Mouse (Mus musculus) midbrain, embryonic 10.5 days (tissue): ENCODE data around the gene Ptges. TPM values are rescaled to one million over a fixed set of nuclear protein-coding genes. Genes with fewer than 3 reads are reported as not detected.

Experiments
- DNase-seq: peaks from one replicate; pipeline ENCODE4 v3.0.0-alpha.2; 2017; ENCODE audit warnings: low spot score
- H3K27ac ChIP-seq: fragments of 300-500 bp; sonication (generic); replicated peaks from 2 replicates; pipeline ENCODE4 v1.5.1; 2016; ENCODE audit warnings: mild to moderate bottlenecking
- H3K27me3 ChIP-seq: fragments of 300-500 bp; sonication (generic); 2 replicates; pipeline ENCODE4 v1.6.1; 2016; ENCODE audit warnings: low read depth, mild to moderate bottlenecking; ENCODE audit not compliant: poor library complexity, severe bottlenecking
- H3K36me3 ChIP-seq: fragments of 300-500 bp; sonication (generic); 2 replicates; pipeline ENCODE4 v1.6.1; 2016; ENCODE audit warnings: mild to moderate bottlenecking, moderate library complexity
- H3K4me1 ChIP-seq: fragments of 300-500 bp; sonication (generic); 2 replicates; pipeline ENCODE4 v1.6.1; 2016
- H3K4me3 ChIP-seq: fragments of 300-500 bp; sonication (generic); 2 replicates; pipeline ENCODE4 v1.5.1; 2016; ENCODE audit warnings: mild to moderate bottlenecking, moderate library complexity
- H3K9me3 ChIP-seq: fragments of 300-500 bp; sonication (generic); replicated peaks from 2 replicates; pipeline ENCODE4 v1.6.1; 2016; ENCODE audit warnings: mild to moderate bottlenecking
- WGBS: fragments of 180-500 bp; shearing (Covaris S2); methylation state at CpG from one replicate; pipeline ENCODE4 v1.1.7; 2016; 5-methylcytosine and 5-hydroxymethylcytosine counted together
- polyA plus RNA-seq: library from polyadenylated mRNA; unstranded; fragments of >200 nt; fragmentation: Nextera tagmentation; extraction: Ambion mirVana; gene quantifications from 2 replicates; pipeline ENCODE4 v1.2.1, GENCODE M21; 2016

Gene Ptges
- polyA plus RNA-seq, 1 experiment from 2014 or later, result 9.7 TPM

DNA sequence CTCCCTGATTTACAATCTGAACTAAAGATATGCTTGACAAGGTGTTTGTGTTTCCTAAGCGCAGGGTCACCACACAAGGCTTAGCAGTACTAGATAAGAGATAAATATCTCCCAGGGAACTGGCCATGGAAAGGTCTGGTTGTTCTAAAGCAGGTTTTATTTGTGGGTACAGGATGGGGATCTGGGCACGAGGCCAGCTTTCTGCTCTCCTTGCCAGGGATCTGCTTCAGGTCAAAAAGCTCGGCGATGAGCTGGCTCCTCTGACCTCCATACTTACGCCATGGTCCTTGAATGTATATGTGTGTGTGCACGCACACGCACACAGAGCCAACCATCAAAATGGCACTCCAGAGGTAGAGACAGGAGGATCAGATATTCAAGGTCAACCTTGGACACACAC is 24.7 kb downstream of the Ptges start:
- Histone ChIP-seq H3K27ac (no peak overlapping the region), H3K9me3 (no peaks in the 10 kb centered on the region), H3K27me3 (peaks cover 39% of the 10 kb centered on the region), H3K4me3 (no peak overlapping the region), H3K4me1 (peaks cover 29% of the 10 kb centered on the region), H3K36me3 (no peaks in the 10 kb centered on the region)
- DNase-seq, result no peak
- 90% methylated on average over 7 of the region's 7 CpGs for WGBS

DNA sequence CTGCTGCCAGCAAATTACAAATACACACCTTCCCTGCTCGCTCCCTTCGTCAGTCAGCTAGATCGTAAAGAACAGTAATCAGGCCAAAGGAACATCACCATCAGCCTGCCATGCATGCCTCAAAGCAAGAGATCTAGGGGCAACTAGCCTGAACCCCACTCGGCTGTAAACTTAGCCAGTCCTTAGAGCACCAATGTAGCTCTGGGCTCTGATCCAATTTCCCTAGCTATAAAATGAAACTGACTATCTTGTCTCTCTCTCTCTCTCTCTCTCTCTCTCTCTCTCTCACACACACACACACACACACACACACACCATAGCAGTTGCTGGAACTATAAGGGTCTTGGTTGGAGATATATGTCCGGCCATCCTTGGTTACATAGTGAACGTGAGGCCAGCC is 25.4 kb downstream of the Ptges start:
- DNase-seq, result no peak
- no peaks in the 10 kb centered on the region for H3K36me3 ChIP-seq
- peaks cover 39% of the 10 kb centered on the region for H3K27me3 ChIP-seq
- WGBS, result 92% methylated on average over 6 of the region's 6 CpGs
- no peak overlapping the region for H3K4me3 ChIP-seq
- no peaks in the 10 kb centered on the region for H3K9me3 ChIP-seq
- H3K27ac ChIP-seq, result no peak overlapping the region
- peaks cover 29% of the 10 kb centered on the region for H3K4me1 ChIP-seq

DNA sequence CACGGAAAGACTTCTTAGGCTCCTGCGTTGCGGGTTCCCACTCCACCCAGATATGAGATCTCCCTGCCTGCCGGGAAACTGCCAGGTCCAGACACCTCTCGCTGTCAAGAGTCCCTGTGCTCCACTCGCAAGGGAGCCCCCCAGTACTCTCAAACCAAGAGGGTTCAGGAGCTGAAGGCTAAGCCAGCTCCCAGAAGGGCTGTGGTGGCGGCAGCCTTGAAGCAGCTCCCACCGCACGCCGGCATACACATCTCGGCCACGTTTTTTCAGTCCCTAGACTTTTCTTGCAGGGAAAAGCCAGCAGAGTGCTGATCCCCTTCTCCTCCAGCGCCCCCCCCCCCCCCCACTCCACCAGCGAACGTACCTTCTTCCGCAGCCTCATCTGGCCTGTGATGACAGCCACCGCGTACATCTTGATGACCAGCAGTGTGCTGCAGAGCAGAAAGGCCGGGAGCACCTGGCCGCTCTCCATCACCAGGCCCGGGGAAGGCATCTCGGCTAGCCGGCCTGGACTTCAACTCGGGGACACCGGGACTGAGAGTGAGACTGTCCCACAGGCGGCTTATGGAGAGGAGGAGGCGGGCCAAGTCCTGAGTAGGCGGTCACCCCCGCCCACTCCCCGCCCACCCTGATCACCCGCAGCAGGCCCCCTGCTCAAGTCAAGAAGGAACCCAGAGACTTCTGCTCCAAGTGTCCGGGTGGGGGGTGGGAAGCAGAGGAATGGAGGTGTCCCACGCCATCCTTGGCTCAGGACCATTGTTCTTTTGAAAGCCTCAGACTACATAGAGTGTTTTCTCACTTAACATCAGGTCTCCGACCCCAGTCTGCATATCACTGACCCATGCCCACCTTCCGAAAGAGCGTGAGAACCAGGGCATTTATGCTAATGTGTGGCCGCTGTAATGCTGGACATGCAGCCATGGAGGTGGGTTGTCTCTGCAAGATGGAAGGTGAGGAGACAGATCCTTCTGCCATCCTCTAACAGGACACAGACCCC is 26.6 kb downstream of the Ptges start:
- H3K27me3 ChIP-seq, result peaks cover 39% of the 10 kb centered on the region
- H3K9me3 ChIP-seq, result no peaks in the 10 kb centered on the region
- DNase-seq, result peak; percentile 60
- 8% methylated on average over 36 of the region's 37 CpGs for WGBS
- peaks cover 29% of the 10 kb centered on the region for H3K4me1 ChIP-seq
- no peaks in the 10 kb centered on the region for H3K36me3 ChIP-seq
- H3K4me3 ChIP-seq, result peak overlapping the region; percentile 63
- H3K27ac ChIP-seq, result peak overlapping the region; percentile 75

DNA sequence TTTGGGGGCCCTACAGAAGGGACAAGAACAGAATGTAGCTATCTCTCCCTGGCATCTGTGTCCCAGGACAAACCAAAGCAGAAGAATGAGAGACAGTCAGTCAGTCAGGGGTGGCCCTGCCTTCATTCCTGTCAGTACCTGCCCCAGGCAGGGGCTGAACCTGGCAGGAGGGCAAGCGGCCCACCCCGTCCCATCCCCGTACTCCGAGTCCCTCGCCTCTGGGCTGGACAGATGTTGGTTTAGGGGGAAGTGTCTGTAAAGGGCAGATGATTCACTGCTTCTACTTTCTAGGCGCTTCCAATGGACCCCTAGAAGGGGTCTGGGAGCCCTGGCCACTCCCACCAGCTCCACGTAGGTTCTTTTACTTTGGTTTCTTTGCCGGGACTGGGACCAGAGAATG is 27.4 kb downstream of the Ptges start:
- WGBS, result 31% methylated on average over 8 of the region's 8 CpGs
- peak overlapping the region; percentile 63 for H3K4me3 ChIP-seq
- H3K27ac ChIP-seq, result peak overlapping the region; percentile 75
- no peaks in the 10 kb centered on the region for H3K36me3 ChIP-seq
- H3K9me3 ChIP-seq, result no peaks in the 10 kb centered on the region
- no peak for DNase-seq
- peaks cover 35% of the 10 kb centered on the region for H3K4me1 ChIP-seq
- H3K27me3 ChIP-seq, result peaks cover 39% of the 10 kb centered on the region

DNA sequence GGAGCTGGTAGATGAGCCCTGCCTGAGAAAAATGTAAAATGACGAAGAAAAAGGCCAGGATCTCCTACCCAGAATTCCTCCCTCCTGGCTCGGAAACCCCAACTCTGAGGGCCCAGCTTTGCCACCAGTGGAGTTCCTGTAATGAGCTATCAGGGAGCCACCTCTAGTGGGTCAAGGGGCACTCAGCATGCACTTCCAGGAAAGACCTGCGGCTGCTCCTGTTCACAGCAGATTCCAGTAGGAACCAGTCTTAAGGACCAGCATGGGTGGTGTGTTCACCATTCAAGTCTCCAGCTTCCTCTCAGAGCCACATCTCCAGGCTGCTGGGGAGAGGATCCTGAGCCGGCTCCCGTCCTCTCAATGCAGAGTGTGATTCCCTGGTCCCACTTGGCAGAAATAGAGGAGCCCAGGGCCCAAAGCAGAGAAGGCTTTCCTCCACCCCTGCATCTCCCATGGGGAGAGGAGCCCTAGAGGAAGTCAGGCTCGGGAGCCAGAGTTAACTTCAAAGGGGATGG is 28.0 kb downstream of the Ptges start:
- peaks cover 39% of the 10 kb centered on the region for H3K27me3 ChIP-seq
- H3K4me1 ChIP-seq, result peaks cover 40% of the 10 kb centered on the region
- H3K27ac ChIP-seq, result no peak overlapping the region
- H3K36me3 ChIP-seq, result no peaks in the 10 kb centered on the region
- no peaks in the 10 kb centered on the region for H3K9me3 ChIP-seq
- WGBS, result 58% methylated on average over 6 of the region's 6 CpGs
- DNase-seq, result no peak
- peak overlapping the region; percentile 63 for H3K4me3 ChIP-seq

DNA sequence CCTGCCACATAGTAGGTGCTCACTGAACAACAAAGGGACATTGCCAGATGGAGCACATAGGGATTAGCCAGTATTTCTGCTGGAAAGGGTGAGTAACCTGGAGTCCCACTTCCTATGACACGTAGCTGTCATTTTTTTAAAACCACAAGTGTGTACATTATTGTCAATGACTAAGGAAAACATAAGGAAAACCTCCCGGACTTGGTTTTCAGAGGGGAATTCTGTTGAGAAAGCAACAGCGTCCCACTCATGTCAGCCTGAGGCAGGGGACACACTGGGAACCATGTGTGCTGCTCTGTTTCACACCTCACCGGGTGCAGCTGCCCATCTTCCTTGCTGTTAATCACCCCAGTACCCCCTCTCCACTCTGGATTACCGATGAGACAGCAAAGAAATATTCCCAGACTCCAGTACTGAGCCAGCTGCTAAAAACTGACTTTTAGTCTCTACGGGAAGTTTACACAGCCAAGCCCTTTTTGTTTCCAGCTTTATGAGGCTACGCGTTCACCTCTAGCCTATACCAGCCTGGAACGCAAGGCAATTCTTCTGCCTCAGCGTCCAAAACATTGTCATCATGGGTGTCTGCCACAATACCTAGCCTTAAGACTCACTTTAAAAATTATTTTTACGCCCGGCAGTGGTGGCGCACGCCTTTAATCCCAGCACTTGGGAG is 30.1 kb downstream of the Ptges start:
- peaks cover 40% of the 10 kb centered on the region for H3K4me1 ChIP-seq
- no peak overlapping the region for H3K27ac ChIP-seq
- no peak overlapping the region for H3K4me3 ChIP-seq
- H3K9me3 ChIP-seq, result no peaks in the 10 kb centered on the region
- H3K27me3 ChIP-seq, result peaks cover 37% of the 10 kb centered on the region
- WGBS, result 94% methylated on average over 14 of the region's 14 CpGs
- no peaks in the 10 kb centered on the region for H3K36me3 ChIP-seq
- no peak for DNase-seq

DNA sequence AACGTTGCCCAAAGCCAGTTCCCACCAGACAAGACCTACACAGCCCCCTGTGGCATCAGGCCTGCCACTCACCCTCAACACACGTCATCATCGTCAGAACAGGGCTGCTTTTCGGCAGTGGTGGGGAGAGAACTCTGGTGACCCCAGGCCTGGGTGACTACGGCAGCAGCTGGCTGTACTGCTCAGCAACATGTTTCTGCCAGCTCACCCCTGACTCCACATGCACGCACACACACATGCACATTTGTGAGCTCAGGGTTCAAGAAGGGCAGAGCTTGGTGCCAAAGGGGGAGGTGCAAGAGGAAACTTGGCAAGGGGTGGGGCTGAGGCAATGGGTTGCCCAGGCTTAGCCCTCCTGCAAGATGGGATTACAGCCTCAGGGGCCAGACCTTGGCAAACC is 32.4 kb downstream of the Ptges start:
- 51% methylated on average over 6 of the region's 6 CpGs for WGBS
- no peaks in the 10 kb centered on the region for H3K36me3 ChIP-seq
- 0 out of 2 replicates have a peak overlapping the region, but pooled peaks have one; percentile 9 for H3K27ac ChIP-seq
- no peak overlapping the region for H3K4me3 ChIP-seq
- no peaks in the 10 kb centered on the region for H3K9me3 ChIP-seq
- H3K4me1 ChIP-seq, result peaks cover 37% of the 10 kb centered on the region
- peaks cover 16% of the 10 kb centered on the region for H3K27me3 ChIP-seq
- no peak for DNase-seq

DNA sequence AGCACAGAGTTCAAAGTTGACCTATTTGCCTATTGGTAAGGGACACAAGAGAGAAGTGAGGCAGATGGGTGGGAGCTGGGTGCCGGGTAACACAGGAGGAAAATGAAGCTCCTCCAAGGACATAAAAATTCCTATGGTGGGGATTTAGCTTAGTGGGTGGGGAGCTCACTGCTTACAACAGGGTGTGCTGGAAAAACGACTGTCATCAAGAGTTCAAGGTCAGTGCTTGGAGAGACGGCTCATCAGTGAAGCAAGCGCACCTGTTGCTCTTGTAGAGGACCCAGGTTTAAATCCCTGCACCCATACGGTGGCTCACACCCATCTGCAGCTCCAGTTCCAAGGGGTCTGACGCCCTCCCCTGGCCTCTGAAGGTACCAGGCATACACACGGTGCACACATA is 35.7 kb downstream of the Ptges start:
- no peaks in the 10 kb centered on the region for H3K27me3 ChIP-seq
- no peaks in the 10 kb centered on the region for H3K36me3 ChIP-seq
- H3K9me3 ChIP-seq, result no peaks in the 10 kb centered on the region
- no peak overlapping the region for H3K27ac ChIP-seq
- WGBS, result 88% methylated on average over 7 of the region's 7 CpGs
- H3K4me1 ChIP-seq, result peaks cover 28% of the 10 kb centered on the region
- no peak for DNase-seq
- no peak overlapping the region for H3K4me3 ChIP-seq

DNA sequence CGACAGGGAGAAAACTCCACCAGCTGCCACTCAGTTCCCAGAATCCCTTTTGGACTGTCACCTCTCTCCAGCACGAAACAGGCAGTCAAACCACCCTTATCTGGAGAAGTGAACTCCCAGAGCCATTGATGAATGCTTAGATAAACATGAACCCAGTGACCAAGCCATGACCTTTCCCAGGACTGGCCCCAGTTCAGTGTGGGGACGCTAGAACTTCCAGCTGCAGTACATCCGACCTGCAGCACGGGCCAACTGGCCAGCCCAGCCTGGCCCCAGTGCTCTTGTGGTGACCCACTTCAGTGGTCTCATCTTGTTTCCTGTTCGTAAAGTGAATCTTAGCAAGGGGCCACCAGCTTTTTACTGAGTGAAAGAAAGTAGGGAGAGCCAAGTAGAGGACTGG is 36.3 kb downstream of the Ptges start:
- no peaks in the 10 kb centered on the region for H3K9me3 ChIP-seq
- H3K36me3 ChIP-seq, result no peaks in the 10 kb centered on the region
- peaks cover 28% of the 10 kb centered on the region for H3K4me1 ChIP-seq
- 55% methylated on average over 6 of the region's 6 CpGs for WGBS
- H3K27ac ChIP-seq, result no peak overlapping the region
- H3K27me3 ChIP-seq, result no peaks in the 10 kb centered on the region
- H3K4me3 ChIP-seq, result no peak overlapping the region
- no peak for DNase-seq

DNA sequence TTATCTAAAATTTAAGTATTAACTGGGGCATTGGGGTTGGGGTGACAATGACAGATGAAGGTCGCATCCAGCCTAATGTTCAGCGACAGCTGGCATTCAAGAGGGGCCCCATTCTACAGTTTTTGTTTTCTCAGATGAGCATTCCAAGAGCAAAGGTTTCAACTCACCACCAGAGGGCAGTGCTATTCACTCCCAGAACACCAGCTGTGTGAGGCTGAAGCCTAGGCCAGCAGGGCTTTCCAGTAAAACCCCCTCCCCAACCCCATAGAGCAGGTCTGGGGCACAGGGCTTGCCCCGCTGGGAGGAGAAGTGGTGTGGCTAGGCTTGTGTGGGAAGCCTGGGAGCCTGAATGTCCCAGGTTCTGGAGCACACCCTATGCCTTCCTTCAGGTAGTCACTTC is 38.7 kb downstream of the Ptges start:
- 17% methylated on average over 3 of the region's 3 CpGs for WGBS
- DNase-seq, result peak; percentile 64
- Histone ChIP-seq H3K36me3 (no peaks in the 10 kb centered on the region), H3K9me3 (0 out of 2 replicates have a peak, but pooled peaks cover 4% of the 10 kb centered on the region), H3K27me3 (no peaks in the 10 kb centered on the region), H3K4me3 (no peak overlapping the region), H3K27ac (peak overlapping the region; percentile 30; the same call in 1 of the 2 replicates), H3K4me1 (peaks cover 17% of the 10 kb centered on the region)

DNA sequence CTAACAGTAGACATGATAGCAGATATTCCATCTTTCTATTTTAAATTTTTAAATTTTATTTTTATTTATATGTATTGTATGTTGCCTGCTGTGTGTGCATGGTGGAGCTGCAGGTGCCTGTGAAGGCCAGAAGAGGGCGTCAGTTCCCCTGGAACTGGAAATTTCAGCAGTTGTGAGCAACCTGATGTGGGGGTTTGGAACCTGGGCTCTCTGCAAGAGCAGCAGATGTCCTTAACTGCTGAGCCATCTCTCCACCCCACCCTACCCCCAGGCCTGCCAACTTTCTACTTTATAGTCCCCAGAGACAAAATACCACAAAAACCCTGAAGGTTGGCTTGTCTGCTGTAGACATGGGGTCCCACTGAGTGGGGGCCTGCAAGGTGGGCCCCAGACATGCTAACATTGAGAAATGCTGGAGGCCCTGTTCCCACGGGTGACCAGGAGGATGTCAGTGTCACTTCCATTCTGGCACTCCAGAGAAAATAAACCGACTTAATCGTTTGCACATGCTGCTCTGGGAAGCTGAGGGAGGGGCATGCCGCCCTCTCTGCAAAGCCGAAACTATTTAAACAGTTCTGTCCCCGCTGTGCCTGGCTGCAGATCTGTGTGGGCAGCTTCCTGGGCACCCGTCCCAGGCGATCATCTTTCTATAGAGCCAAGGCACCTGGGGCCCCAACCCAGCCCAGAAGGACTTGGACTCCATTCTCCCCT is 44.1 kb downstream of the Ptges start:
- peak; percentile 37 for DNase-seq
- 62% methylated on average over 9 of the region's 9 CpGs for WGBS
- Histone ChIP-seq H3K27ac (peak overlapping the region; percentile 28; the same call in 1 of the 2 replicates), H3K27me3 (no peaks in the 10 kb centered on the region), H3K4me3 (no peak overlapping the region), H3K4me1 (no peaks in the 10 kb centered on the region), H3K36me3 (no peaks in the 10 kb centered on the region), H3K9me3 (0 out of 2 replicates have a peak, but pooled peaks cover 4% of the 10 kb centered on the region)

DNA sequence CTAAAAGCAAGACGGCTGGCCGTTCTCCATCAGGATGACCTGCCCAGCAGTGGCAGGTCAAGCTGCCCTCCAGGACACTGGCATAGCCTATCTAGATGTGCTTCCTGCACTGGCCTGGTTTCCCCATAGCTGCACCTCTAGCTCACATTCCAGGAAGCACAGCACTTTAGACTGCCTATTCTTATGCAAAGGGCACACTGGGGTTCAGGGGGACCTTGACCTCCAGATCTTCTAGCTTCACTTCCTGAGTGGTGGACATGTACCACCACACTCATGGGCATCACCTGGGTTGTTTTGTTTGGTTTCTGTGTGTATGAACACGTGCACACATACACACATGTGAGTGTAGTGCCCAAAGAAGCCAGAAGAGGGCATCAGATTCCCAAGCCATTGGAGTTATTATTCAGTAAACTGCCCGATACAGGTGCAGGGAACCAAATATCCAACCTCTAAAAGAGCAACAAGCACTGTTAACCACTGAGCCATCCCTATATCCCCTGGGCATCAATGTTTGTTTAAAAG is 44.8 kb downstream of the Ptges start:
- Histone ChIP-seq H3K9me3 (0 out of 2 replicates have a peak, but pooled peaks cover 4% of the 10 kb centered on the region), H3K36me3 (no peaks in the 10 kb centered on the region), H3K4me1 (no peaks in the 10 kb centered on the region), H3K27ac (no peak overlapping the region), H3K27me3 (no peaks in the 10 kb centered on the region), H3K4me3 (no peak overlapping the region)
- 93% methylated on average over 4 of the region's 4 CpGs for WGBS
- DNase-seq, result no peak
